Mouse (Mus musculus): Measurements from ENCODE around the gene Spem1.
"Not testable (repeated sequence)": the region's sequence is repeated elsewhere in the genome, so short reads cannot be mapped to it uniquely, and the experiment has no call there.

Gene Spem1

DNA sequence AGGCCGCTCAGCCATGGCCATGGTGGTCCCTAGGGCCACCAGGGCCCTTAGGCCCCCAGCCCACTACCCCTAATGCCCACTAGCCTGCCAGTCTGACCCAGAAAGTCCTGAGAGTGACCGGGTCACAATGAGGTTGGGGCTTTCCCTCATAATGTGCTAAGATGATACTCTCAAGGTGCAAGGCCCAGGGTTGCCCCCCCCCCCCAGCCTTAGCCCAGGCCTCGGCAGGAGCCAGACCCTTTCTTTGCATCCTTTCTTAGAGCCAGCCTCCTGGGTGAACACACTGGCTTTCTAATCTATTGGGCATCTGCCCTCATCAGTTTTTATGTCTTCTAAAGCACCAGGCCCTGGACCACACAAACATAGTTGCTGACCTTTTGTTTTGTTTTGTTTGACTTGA is at the start of gene Spem1:
TSS of gene Spem1 (minus strand) at position 101 of the 400 bp plus-strand sequence.
- no peak for DNase-seq (ENCODE audit: low spot score in 2 of 2)

DNA sequence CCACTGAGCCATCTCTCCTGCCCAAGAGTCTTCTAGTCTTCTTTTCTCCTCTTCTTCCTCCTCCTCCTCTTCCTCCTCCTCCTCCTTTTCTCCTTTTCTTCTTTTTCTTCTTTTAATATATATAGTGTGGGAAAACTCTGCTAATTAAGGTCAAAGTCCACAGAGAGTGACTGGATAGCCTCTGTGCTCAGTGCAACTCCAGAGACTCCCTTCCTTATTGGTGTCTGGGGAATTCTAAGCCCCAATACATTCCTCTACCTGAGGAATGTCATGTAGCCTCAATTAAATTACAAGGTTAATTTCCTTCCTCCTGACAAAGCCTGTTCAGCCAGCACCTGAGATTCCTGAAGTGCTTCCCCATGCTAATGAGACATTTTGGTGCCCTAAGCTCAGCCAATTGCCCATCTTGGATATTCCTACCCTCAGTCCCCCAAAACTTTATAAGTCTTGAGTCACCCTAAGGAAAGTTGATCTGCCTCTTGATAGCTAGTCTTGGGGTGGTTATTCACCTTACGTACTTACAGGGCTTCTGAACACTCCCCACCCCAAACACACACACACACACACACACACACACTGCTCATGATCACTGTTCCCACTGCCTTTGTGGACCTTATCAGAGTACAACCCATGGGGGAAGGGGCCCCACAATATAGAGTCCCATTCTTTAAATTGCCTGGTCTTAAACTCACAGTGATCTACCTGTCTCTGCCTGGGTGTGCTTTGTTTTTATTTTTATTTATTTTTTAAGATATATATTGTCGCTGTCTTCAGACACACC is 48.5 kb upstream of the Spem1 start:
- DNase-seq (ENCODE audit: low spot score in 2 of 2), result no peak

DNA sequence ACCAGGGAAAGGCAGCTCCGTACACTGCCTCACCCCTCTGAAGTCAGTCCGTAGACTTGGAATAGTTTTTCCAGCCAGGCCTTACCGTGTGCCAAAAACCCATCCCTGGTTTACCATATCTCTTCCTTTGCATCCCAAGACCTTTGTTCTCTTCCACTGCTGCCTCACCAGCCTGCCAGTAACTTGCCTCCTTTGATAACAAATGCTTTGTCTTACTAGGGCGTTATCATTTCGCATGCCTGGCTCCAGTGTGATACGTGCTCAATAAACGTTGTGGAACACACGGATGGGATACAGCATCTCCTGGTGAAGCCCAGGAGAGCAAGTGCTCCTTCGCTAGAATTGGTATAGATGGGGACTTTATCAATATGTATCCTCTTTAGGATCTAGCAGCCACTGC is 45.4 kb upstream of the Spem1 start:
- DNase-seq (ENCODE audit: low spot score in 2 of 2), result no peak

DNA sequence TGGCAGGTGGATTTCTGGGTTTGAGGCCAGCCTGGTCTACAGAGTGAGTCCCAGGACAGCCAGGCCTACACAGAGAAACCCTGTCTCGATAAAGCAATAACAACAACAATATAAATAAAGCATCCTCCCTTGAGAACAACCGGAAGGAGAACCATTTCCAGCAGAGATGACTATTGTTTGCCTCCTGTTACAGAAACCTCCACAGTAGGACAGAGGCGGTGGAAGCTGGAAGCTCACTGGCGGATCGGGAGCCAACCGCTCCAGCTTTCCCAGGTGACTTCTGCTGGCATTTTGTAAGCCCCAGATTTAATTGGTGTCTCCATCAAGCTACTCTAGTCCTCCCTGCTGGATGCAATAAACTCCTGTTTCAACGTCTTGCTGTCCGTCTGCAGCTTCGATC is 43.6 kb upstream of the Spem1 start:
- no peak for DNase-seq (ENCODE audit: low spot score in 2 of 2)

DNA sequence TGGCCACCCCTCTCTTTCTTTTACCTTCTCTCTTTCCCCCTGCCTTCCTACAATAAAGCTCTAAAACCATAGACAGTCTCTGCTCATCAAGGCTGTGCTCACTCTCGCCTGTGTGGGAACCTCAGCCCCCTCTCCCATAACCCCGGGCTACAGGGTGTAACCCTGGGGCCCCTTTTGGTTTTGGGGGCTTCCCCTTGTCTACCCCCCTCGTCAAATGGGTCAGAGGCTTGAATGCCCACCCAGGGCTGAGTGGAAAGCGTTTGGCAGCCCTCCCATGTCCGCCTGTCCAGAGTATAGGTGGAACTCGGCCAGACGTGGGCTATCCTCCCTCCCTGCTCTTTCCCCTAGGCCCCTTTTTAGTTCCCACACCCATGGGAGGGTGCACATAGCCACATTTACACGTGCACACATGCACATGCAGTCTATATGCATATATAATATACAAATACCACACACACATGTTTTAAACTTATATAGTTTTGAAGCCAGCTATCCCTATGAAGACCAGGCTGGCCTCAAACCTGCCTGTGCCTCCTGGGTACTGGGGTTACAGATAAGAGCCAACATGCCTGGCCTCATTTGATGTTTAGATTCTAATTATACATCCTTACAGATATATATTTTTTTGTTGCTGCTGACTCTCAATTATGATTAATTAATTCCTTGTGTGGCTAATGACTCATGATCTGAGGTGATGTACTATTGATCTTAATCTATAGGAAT is 42.3 kb upstream of the Spem1 start:
- DNase-seq (ENCODE audit: low spot score in 2 of 2), result no peak

DNA sequence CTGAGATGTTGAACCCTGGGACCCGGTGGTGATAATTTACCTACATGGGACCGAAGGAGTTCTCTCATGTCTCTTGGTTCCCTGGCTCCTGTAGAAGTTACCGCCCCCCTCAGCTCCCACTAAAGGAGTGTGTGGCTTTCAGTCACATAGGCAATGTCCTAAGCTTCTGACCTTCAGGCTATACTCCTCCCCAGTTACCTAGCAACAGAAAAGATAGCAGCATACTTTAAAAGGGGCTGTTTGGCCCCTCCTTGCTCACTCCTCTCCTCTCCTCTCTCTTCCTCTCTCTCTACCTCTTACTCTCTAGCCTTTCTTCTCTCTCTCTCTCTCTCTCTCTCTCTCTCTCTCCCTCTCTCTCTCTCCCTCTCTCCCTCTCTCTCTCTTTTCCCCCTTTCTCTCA is 41.7 kb upstream of the Spem1 start:
- not testable (repeated sequence) for DNase-seq (ENCODE audit: low spot score in 2 of 2)

DNA sequence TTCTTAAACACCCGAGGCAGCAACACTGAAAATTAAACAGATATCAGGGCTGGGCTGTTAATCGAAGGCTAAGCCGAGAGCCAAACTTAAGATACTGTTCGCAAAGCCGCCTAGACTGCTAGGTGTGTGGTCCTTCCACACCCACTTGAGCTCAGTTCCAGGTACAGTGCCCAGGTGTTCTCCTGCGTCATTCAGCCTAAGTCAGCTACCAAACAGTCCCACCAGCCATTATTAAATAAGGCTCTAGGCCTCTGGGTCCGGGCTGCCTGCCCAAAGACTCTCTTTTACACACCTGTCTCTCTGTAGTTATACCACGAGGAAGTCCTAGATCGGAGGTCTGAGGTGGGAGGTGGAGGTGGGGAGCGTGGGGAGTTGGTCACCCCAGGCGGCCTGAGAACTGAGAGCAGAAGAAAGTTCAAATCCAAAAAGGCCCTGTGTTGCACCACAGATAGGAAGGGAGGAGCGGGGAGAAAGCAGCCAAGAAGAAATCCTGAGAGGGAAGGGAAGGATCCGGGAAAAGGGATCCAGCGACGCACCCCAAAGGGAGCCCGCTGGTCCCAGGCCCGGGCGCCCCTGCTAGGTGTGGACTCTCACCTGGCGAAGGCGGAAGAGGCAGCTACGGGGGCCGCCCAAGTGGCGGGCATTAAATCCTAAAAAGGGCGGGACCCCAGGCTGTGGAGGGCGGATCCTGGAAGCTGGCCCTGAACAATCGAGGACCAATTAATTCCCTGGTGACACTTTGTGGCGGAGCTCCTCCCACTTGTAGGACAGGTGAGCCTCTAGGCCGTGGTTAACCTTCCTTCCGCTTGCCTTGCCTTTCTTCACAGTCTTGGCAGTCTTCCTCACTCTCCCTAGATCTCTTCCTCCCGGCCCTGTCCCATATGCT is 36.4 kb upstream of the Spem1 start, which contains the start of gene Tnk1:
TSS of gene Tnk1 (minus strand) at position 618 of the 886 bp plus-strand sequence.
- DNase-seq (ENCODE audit: low spot score in 2 of 2), result no peak

DNA sequence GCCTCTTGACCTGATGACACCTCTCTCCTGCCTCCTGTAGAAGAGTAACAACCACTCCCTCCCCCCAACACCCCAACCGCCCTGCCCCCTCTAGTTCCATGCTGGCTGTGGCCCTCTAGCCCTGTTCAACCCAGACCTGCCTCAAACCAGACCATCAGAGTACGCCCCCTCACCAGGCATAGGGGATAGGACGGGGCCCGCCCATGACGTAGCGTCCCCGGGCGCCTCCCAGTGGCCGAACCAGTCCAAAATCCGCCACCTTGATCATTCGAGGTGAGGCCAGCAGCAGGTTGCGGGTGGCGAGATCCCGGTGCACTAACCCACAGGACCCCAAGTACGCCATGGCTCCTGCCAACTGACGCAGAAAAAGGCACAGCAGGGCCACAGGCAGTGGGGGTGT is 33.4 kb upstream of the Spem1 start:
- peak; percentile 80 to 84 for DNase-seq (ENCODE audit: low spot score in 2 of 2)

DNA sequence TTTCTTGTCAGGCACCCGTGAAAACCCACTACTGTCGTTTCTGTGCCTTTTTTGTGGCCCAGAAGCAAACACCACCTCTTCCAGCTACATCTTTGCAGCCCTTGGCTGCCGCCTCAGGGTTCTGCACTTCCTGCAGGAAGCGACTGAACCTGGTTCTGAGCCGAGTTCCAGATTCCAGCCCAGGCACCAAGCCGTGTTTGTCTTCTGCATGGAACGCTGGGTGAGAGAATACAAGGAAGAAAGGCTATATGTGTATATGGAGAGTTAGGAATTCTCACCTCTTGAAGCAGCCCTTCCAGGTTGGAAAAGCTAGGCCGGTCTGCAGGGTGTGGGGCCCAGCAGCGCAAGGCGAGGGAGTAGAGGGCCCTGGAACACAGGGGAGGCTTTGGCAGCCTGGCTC is 32.7 kb upstream of the Spem1 start:
- peak; percentile 33 to 60 for DNase-seq (ENCODE audit: low spot score in 2 of 2)

DNA sequence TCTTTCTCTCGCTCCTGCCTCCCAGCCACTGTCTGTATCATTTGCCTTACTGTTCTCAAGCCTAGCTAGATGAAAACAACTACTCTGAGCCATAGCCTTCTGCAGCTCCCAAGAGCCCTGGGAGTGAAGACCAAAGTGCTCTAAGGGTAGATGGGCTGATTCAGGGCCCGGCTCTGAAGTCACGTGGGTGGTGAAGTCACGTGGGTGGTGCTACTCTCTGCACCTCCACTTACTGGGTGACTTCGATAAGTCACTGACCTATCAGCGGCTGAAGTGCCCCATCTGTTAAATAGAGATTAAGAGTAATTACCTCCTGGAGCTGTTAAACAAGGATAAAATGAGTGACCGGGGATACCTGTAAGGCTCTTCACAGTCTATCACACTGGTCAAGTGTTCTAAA is 32.0 kb upstream of the Spem1 start:
- peak; percentile 87 to 95 for DNase-seq (ENCODE audit: low spot score in 2 of 2)

DNA sequence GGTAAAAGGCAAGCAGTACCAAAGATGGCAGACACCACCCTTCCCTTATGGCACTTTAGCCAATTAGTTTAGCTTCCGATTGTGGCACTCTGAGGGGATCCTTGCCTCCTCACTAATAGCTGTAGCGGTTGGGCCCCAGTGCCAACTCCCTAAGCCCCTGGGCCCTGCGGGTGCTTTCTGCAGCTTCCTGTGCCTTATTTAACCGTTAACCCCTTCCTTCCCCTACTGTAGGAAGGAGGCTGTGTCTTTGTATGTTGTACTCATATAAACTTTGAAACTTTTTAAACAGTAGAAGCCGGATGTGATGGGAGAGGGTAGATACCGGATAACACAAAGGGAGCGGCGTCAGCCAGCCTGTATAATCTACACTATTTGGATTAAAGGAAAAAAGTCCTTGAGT is 28.8 kb upstream of the Spem1 start:
- DNase-seq (ENCODE audit: low spot score in 2 of 2), result peak in 1 of 2 experiments; percentile 46

DNA sequence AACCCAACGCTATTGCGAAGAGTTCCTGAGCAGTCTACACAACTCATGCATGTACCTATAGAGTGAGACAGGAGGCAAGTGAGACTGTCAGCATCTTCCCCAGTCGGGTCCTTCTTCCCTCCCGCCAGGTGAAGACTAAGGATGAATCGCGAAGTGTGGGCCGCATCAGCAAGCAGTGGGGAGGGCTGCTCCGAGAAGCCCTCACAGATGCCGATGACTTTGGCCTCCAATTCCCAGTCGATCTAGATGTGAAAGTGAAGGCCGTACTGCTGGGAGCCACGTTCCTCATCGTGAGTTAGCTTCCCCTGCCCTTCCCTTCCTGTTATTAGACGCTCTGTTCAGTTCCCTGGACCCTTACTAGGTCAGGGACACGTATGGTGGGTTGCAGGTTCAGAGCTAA is 27.9 kb upstream of the Spem1 start:
- no peak for DNase-seq (ENCODE audit: low spot score in 2 of 2)

DNA sequence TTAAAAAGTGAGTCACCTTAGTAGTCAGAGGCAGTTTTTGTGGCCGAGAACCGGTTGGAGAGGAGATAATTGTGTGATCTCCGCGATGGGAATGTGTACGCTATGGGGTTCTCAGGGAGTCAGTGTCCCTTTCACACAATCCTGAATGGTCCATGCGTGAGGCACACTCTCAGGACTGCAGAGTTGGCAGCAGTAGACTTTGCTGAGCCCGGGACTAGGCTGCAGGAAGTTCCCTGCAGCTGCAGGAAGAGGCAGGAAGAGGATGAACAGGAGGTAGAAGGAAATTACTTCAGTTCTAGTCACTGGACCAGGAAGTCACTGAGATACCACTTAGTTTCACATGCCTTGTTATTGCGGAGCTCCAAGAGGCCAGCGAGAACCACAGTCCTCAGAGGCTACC is 27.1 kb upstream of the Spem1 start:
- no peak for DNase-seq (ENCODE audit: low spot score in 2 of 2)

DNA sequence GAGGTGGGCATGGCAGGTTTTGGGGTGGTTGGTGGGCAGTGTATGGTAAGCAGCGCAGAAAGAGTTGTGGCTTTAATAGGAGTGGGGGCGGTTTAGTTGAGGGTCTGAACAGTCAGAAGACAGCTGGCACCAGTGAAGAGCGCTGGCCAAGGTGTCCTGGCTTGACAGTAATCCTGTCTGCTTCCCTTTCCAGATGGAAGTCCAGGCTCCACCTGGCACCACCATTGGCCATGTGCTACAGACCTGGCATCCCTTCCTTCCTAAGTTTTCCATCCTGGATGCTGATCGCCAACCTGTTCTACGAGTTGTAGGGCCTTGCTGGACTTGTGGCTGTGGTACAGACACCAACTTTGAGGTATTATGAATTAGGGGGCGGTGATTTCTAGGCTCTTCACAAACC is 26.0 kb upstream of the Spem1 start:
- DNase-seq (ENCODE audit: low spot score in 2 of 2), result no peak

DNA sequence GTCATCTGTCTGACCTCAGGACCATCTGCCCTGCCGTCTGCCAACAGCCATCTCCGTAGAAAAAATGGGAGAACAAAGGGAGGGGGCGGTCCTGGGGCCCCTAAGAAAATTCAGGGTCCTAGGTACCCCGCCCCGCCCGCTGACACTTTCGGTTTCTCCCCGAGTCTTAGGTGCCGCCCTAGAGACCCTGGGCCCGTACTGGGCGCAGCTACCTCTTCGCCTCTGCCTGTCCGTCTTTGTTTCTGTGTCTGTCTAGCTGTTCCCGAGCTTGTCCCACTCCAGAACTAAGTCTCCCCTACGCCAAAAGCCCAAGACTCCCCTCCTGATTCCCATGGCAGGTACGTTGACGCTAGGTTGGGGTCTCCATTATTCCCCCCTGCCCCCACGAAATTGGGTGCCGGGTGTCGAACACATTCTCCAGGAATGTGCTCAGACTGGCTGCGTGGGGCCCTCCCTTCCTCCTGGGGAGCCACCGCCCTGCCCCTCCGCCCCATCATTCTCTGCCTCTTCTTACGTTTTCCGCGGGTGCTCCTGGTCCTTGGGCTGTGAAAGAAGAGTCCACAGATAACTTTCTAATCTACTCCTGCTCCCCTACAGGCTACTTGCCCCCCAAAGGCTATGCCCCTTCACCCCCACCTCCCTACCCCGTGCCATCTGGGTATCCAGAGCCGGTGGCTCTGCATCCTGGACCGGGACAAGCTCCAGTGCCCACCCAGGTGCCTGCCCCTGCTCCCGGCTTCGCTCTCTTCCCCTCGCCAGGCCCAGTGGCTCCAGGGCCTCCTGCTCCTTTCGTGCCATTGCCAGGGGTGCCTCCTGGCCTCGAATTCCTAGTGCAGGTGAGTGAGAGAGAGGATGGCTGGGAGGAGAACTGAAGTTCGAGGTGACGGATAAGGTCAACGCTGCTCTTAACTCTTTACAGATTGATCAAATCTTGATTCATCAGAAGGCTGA is 25.0 kb upstream of the Spem1 start:
- peak; percentile 62 to 69 for DNase-seq (ENCODE audit: low spot score in 2 of 2)

DNA sequence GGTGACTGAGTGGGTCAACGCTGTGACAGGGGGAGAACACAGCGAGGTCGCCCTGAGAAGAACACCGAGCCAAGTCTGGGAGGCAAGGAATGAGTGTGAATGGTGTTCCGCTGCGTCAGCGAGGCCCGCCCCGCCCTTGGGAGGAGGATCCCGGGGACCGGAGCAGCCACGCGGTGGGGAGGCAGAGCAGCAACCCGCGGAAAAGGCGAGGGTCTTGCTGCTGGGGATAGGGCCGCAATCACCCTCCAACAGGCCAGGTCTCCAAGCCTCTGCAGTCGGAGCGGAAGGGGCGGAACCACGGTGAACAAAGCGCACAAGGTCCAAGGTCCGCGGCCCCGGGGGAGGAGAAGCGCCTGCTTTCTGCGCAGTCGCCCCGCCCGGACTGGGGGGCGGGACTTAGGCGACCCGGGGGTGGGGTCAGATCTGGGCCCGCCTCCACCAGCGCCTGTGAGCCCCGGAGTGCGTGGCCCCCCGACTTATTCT is 24.3 kb upstream of the Spem1 start, which contains the start of gene Plscr3:
TSS of gene Plscr3 (plus strand) at position 179 of the 483 bp plus-strand sequence.
- peak; percentile 94 to 96 for DNase-seq (ENCODE audit: low spot score in 2 of 2)

DNA sequence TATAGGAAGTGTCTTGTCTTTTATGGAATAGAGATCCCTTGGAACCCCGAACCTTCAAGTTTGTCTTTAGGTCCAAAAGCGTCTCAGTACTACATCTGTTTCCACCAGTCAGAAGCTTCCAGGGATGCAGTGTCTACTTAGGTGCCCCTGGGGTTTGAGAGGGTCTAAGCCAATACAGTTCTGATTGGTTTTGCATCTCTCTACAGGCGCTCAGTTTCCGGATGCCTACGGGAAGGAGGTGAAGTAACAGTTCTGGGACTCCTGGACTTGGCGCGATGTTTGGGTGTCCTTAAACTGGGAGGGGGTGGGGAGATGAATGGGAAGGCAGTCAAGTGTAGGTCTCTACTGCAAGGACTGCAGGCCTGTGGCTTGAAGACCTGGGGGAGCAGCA is 16.7 kb upstream of the Spem1 start:
- DNase-seq (ENCODE audit: low spot score in 2 of 2), result peak in 1 of 2 experiments; percentile 42

DNA sequence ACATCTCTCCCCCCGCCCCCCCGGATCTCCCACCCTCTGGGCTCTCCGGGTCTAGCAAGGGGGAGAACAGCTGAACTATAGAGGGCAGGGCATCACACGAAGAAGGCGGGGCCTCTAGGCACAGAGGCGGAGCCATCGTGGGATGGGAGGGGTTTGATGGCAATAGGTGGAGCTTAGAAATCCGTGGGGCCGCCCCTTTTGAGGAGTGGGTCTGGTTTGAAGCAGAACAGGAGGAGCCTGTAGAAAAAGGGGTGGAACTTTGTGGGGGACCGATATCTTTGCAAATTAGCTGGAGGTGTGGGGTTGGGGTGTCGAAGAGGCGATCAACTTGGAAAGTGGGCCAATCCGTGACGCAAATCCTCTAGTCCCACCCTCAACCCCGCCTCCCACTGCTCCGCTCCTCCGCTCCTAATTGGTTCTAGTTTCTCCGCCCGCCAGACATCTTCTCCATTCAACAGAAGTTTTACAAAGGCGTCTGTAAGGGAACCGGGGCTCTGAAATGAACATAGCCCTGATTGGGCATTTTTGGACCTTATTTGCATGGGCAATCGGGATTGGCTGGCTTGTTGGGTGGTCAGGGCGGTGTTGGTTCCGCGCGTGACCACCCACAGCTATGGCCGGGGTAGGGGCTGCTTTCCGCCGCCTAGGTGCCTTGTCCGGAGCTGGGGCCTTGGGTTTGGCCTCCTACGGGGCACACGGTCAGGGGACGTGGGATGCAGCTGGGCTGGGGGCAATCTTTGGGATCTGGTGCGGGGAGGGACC is 16.2 kb upstream of the Spem1 start, which contains the start of gene Tmem256:
TSS of gene Tmem256 (plus strand) at position 563 of the 762 bp plus-strand sequence.
- peak; percentile 93 to 95 for DNase-seq (ENCODE audit: low spot score in 2 of 2)

DNA sequence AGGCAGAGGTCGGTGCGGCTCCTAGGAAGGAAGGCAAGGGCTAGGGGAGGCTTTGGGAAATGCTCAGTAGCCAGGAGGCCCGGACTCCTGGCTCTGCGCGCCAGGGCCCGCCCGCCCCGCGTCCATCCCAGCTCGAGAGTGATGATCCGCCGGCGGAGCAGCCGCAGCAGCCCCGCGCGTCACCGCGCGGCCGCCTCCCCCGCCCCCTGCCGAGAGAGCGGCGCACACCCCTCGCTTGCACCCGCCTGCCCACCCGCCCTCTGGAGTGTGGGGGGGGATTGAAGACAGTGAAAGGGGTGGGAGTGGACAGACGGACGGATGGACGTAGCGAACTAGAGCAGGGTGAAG is 15.6 kb upstream of the Spem1 start, which contains the start of gene Nlgn2:
TSS of gene Nlgn2 (minus strand) at position 181 of the 348 bp plus-strand sequence.
- DNase-seq (ENCODE audit: low spot score in 2 of 2), result no peak
